Mouse (Mus musculus): ENCODE measurements around the gene Mtss1l.

GRCm38 (mm10) chr8:110726893-110727292 lies 5.6 kb downstream of the Mtss1l start:
- TF ChIP-seq CTCF (IDR thresholded peaks at IDR 0.05; ENCODE audit: insufficient read depth, low read depth, low read length): peak; percentile 94
- TF ChIP-seq POLR2A (IDR thresholded peaks at IDR 0.05; ENCODE audit: insufficient read depth, low read depth, low read length): no peak
